Mouse (Mus musculus) brain, embryonic 14.5 days (tissue): ENCODE data around the gene Tbc1d1. TPM values are rescaled to one million over a fixed set of nuclear protein-coding genes. Genes with fewer than 3 reads are reported as not detected.
A peak's percentile ranks its signal among the peaks of the same experiment; 100 is the strongest.

Experiments
- DNase-seq: peaks from one replicate; pipeline ENCODE4 v3.0.0-alpha.2; 2011; ENCODE audit warnings: low read depth
- CTCF ChIP-seq: fragments of 200-500 bp; IDR thresholded peaks from 2 replicates; pipeline ENCODE4 v1.5.1; 2012; ENCODE audit warnings: inconsistent platforms, mild to moderate bottlenecking, moderate library complexity, borderline replicate concordance; ENCODE audit not compliant: insufficient read depth, insufficient read length; ENCODE audit errors: extremely low read depth
- POLR2A ChIP-seq: fragments of 200-500 bp; IDR thresholded peaks from 2 replicates; pipeline ENCODE4 v1.6.1; 2012; ENCODE audit warnings: mild to moderate bottlenecking, inconsistent platforms, borderline replicate concordance; ENCODE audit not compliant: poor library complexity, insufficient read depth, insufficient read length, severe bottlenecking; ENCODE audit errors: extremely low read depth
- polyA plus RNA-seq: library from polyadenylated mRNA; depleted of rRNA; stranded (reverse); fragments of >200 nt; gene quantifications from 2 replicates; pipeline ENCODE4 v1.2.3, GENCODE M21; 2012

Gene Tbc1d1
- polyA plus RNA-seq, 1 experiment = 17.8 TPM

GRCm38 (mm10) chr5:64363859-64364406 lies 207.8 kb downstream of the Tbc1d1 start:
- TF ChIP-seq CTCF = no peak
- no peak for TF ChIP-seq POLR2A
- DNase-seq = peak; percentile 62

DNA sequence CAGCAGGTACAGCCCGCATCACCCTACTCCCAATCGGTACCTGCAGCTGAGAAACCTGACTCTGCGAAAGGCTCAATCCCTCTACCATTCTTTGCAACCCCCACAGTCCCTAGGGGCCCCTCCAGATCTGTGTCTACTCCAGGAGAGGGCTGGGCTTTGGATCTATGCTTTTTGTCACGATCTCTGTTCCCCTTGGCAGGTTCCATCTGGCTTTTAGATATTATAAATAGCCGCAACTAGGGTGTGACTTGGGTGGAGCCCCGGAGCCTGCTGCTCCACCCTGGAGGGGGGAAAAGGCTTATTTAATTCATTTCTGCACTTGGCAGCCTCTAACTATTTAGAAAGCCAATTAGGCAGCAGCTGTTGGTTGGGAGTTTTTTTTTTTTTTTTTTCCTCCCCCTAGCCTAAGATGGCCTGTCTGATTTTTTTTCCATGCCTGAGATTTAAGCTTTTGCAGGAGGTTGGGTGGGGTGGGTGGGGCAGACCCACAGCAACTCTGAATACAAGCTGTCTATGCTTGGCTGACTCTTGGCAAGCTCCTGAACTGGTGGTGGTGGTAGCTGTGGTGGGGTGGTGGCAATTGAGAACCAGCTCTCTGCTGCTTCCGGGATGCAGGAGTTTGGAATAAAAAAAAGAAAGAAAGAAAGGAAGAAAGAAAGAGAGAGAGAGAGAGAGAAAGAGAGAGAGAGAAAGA lies 208.5 kb downstream of the Tbc1d1 start:
- peak; percentile 94 for DNase-seq
- TF ChIP-seq POLR2A = no peak
- no peak for TF ChIP-seq CTCF

GRCm38 (mm10) chr5:64365187-64366066 lies 209.3 kb downstream of the Tbc1d1 start:
- DNase-seq = peak; percentile 28
- TF ChIP-seq CTCF = no peak
- TF ChIP-seq POLR2A = no peak

DNA sequence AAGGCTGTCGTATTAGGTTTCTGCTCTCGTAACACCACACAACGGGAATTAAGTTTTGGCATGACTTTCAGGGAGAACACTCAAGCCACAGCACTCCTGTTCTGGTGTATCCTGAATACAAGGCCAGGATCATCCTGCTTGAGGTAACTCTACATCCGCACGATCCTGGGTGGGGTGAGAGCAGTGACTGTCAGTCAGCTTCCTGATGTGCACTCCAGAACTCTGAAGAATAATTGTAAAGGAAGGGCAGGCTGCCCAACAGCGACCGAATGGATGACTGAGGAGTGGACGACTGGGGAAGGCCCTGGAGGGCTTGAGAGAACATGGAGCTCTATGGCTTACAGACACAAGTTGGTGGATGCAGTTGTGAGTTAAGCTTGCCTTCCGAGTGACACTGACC lies 210.0 kb downstream of the Tbc1d1 start:
- TF ChIP-seq POLR2A (no peak), CTCF (no peak)
- DNase-seq = no peak

DNA sequence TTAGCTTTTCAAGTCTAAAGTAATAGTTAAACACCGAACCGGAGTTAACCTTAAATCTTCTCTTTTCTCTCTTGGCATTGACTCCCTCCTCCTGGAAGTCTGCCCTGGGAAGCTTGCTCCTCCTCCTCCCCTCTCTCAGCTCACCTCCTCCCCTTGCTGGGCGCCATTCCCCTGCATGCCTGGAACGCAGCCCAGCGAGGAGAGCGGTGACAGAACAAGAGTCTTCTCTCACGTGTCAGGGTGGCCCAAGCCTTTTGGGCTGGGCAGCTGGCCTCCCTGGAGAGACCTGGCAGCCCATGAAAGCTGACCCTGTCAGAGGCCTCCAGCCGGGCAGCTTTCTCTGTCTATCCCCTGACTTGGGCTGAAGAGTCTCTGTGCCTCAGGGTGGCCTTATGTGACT lies 211.3 kb downstream of the Tbc1d1 start:
- DNase-seq = peak; percentile 92
- no peak for TF ChIP-seq POLR2A
- TF ChIP-seq CTCF = no peak

GRCm38 (mm10) chr5:64371331-64371831 lies 215.3 kb downstream of the Tbc1d1 start:
- no peak for TF ChIP-seq POLR2A
- no peak for TF ChIP-seq CTCF
- no peak for DNase-seq

GRCm38 (mm10) chr5:64372292-64372961 lies 216.3 kb downstream of the Tbc1d1 start:
- DNase-seq = peak; percentile 60
- no peak for TF ChIP-seq POLR2A

DNA sequence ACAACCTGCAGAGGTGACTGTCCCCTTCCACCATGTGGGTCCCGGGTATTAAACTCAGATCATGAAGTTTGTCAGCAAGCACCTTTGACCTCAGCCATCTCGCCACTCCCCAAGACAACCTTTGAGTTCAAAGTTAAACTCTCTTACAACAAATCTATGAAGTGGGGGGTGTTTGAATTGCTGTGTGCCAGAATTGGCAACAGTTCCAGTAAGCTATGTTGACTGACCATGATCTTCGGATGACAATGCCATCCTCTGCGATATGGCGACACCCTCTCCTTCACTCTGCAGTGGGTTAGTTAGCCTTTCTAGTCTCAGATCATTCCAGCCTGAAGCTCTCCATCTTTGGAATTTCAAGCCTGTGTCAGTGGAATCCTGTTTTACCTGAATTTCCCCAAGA lies 217.6 kb downstream of the Tbc1d1 start:
- no peak for TF ChIP-seq POLR2A
- TF ChIP-seq CTCF = no peak

DNA sequence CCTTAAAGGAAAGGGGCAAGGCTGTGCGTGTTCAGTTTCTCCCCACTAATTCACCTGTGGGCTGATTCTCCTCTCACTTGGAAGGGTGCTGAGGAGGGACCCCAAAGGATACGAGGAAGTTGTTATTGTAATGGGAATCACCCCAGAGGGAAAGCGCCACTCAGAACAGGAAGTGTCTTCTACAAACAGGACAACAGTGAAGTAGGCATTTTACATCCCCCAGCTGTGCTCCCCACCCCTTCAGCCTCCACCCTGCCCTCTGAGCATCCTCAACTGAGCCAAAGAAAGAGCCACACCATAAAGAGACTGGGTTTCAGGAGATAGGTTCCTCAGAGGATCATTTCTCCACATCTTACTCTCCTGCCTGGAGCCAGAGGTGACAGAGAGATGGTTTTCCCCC lies 219.7 kb downstream of the Tbc1d1 start:
- no peak for DNase-seq
- no peak for TF ChIP-seq POLR2A
- TF ChIP-seq CTCF = no peak

More for the DNA sequence above, 217.6 kb downstream of the Tbc1d1 start:
- no peak for DNase-seq

GRCm38 (mm10) chr5:64376466-64376865 lies 220.4 kb downstream of the Tbc1d1 start:
- peak; percentile 31 for DNase-seq
- TF ChIP-seq POLR2A = no peak
- TF ChIP-seq CTCF = no peak

- no peak for TF ChIP-seq POLR2A
- no peak for TF ChIP-seq CTCF
- DNase-seq = no peak
These were observed 221.6 kb downstream of the Tbc1d1 start for GRCm38 (mm10) chr5:64377705-64378104.
